Mouse (Mus musculus) adrenal gland, postnatal 14 days (tissue): ENCODE data around the gene Olfr1388. TPM values are rescaled to one million over a fixed set of nuclear protein-coding genes. Genes with fewer than 3 reads are reported as not detected.
"Not testable (repeated sequence)": the region's sequence is repeated elsewhere in the genome, so short reads cannot be mapped to it uniquely, and the experiment has no call there.

Experiments
- DNase-seq: peaks from one replicate; pipeline ENCODE4 v3.0.0; 2021; ENCODE audit warnings: mixed read lengths
- long read RNA-seq, 2 experiments: library from polyadenylated mRNA; stranded (forward); transcript quantifications; one replicate each; pipeline ENCODE4 v2.0.0; 2021
- total RNA-seq: library from RNA; stranded (reverse); gene quantifications from 2 replicates; pipeline ENCODE4 v1.2.3, GENCODE M21; 2021

Gene Olfr1388
- total RNA-seq, result 0.15 and 0.19 TPM in 2 replicates
- long read RNA-seq, experiment 1, result 0 reads
- long read RNA-seq, experiment 2, result 0 reads

DNA sequence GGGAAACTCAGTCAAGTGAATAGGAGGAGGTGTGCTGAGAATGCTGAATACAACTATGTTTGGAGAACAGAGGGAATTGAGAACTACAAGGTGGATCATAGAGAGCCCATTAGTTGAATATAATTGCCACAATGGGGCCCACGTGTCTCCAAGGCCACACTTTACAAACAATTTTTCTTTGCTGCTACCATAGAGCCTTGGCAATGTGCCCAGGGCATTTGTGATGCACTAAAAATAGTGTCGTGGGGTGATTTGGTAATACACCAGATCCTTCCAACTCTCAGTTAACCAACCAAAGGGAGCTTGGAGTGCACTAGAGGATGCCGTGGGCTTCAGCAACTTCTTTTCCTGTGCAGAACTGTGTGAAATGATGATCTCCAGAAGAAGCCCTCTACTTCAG, at the start of gene Olfr1388:
TSS of gene Olfr1388 (plus strand) at position 214 of the 400 bp plus-strand sequence.
- DNase-seq, result peak; percentile 21

DNA sequence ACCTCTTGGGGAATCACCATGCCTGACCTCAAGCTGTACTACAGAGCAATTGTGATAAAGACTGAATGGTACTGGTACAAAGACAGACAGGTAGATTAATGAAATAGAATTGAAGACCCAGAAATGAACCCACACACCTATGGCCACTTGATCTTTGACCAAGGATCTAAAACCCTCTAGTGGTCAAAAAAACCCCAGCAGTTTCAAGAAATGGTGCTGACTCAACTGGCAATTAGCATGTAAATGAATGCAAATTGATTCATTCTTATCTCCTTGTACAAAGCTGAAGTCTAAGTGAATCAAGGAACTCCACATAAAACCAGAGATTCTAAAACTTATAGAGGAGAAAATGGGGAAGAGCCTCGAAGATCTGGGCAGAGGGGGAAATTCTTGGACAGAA, 43.7 kb upstream of the Olfr1388 start:
- not testable (repeated sequence) for DNase-seq

DNA sequence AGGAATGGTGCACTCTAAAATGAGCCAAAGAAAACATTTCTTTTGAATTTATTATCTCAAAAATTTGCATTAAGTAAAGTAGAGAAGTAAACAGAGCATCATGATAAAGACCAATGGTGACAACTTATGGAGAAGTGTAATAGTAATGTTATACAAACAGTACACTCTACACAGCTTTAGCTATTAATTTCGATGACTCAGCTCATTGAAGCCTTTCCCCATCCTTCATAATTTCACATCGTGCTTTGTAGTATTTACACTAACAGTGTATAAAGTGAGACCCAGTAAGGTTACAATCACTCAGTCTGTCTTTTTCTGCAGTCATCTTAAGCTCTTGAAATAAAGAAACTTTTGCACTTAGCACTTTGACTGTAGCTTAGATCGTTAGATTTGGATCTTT, 29.6 kb upstream of the Olfr1388 start:
- DNase-seq, result no peak

DNA sequence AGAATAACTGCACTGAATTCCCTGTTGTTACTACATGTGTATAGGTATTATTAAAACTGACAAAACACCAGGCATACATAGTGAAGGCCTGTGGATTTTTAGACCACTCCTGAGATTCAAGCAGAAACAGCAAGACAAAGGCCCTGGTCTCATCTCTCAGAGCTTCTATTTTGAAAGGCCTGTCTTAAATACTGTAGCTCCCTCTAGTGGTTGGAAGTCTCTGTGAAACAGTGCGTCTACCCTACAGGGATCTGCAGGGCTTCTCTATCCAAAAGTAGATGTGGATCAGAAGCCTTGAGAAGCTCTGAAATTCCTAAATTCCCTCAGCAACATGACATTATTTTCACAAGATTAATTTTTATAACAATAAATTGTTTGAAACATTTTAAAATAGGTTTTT, 25.9 kb upstream of the Olfr1388 start:
- peak; percentile 11 for DNase-seq

DNA sequence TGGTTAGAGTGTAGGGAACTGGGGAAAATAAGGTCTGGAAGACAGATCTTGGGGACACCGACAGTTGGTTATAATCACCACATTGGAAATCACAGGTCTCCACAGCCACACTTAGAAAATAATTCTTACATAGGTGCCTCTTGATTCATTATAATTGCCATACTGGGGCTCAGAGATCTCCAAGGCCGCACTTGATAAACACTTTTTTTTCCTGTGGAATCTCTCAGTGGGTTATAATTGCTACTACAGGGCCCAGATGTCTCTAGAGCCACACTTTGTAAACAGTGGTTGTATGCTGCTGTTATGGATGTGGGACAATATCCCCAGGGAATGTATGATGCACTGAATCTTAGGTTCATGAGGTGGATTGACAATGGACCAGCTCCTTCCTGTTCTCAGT, 13.7 kb upstream of the Olfr1388 start, which contains the start of gene Olfr1389:
TSS of gene Olfr1389 (plus strand) at position 301 of the 400 bp plus-strand sequence.
- DNase-seq, result no peak

DNA sequence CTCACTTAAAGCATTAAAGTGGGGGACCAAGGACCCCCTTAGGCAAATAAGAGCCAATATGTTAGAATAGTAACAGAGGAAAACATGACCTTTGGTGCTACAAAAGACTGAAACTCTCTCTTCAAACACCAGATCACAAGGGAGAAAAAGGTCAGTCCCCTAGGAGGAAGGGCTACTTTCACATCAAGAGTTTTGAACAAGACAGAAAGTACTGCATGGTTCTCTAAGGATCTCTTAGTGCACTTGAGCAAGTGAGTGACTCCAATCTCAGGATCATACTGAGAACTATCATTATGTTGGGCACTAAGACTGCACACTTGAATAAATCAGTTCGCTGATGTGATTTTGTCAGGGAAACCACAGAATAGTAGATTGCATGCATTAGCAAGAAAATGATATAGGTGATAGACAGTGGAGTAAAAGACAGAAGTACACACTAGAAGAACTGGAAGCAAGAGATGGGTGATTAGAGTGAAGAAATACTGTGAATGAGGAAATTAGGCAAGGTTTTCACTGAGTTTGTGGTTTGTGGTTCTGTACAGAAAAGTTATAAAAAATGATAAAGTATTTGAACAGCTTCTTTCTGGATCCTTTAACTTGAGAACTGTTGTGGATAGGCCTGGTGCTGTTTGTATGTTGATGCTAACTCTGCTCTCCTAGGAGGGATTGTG, 11.0 kb upstream of the Olfr1388 start:
- no peak for DNase-seq

DNA sequence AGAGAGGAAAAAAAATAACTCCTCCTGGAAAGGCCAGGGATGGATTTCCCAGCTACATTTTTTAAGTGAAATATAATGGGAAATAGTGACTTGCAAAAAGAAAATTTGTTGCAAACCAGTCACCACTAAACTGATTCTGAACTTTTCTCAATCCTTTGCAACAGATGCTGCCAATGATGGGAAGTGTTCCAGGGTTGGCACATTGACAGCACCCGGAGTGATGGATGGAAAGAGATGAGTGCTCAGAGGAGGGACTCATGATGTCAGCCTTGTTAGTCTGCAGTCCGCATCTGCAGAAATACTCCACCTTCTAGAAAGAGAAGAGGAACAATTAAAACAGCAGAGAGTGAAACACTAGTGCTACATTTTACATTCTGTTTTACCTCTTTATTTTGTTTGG, 6.8 kb upstream of the Olfr1388 start:
- peak; percentile 8 for DNase-seq

DNA sequence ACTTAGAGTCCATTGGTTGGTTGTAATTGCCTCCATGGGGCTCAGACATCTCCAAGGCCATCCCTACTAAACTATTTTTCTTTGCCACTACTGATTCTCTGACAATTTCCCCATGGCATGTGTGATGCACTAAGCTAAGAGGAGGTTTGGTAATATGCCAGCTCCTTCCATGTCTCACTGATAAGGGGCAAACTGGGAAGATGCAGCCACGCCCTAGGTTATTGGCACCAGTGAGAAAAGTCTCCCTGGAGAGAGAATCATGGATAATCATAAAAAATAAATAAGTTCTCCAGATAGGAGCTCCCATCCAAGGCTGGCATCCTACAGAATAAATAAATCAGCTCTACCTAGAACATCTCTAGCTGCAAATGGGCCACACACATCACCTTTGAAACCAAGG, 18.6 kb downstream of the Olfr1388 start, which contains the start of gene Olfr1387:
TSS of gene Olfr1387 (plus strand) at position 301 of the 400 bp plus-strand sequence.
- DNase-seq, result no peak

DNA sequence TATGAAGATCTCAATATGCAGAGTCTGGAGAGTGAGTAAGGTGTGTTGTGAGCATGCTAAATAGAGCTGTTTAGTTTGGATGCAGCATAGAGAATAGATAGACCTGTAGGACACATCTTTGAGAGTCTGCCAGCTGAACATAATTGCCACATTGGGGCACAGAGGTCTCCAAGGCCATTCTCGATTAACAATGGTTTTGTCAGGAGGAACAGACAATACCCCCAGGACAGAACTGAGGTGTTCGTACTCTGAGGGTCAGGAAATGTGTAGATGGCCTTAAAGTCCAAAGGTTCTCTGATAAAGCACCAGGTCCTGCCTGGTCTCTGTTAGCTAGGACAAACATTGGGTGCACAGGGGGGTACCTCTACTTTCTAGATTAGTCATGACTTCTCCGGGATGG, 28.3 kb downstream of the Olfr1388 start, which contains the start of gene Olfr1386:
TSS of gene Olfr1386 (plus strand) at position 301 of the 400 bp plus-strand sequence.
- DNase-seq, result not testable (repeated sequence)

DNA sequence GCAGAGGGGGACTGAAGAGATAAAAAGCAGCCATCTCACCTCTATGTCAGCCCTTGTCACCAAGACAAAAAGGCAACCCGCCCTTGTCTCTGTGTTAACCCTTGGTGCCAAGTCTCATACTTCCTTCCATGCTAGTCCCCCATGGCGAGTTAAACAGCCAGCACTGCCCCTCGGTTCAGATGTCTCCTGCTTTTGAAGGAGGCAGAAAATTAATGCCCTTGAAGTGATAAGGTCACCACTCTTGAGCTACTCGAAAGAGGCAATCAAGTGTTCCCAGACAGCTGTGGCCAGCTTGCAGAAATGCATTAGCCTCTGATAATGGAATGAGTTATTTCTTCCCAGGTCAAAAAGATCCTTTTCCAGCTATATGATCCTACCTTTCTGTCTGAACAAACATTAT, 49.5 kb downstream of the Olfr1388 start:
- DNase-seq, result no peak

DNA sequence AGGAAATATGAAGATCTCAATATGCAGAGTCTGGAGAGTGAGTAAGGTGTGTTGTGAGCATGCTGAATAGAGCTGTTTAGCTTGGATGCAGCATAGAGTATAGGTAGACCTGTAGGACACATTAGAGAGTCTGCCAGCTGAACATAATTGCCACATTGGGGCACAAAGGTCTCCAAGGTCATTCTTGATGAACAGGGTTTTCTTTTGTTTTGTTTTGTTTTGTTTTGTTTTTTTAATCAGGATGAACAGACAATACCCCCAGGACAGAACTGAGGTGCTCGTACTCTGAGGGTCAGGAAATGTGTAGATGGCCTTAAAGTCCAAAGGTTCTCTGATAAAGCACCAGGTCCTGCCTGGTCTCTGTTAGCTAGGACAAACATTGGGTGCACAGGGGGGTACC, 52.3 kb downstream of the Olfr1388 start, which contains the start of gene Olfr1385:
TSS of gene Olfr1385 (plus strand) at position 301 of the 400 bp plus-strand sequence.
- not testable (repeated sequence) for DNase-seq

Other genes starting within 250 kb of the Olfr1388 start
- gene Btnl9, start 249.5 kb upstream of the Olfr1388 start, total RNA-seq, result 32.0 and 38.6 TPM in 2 replicates
- 33.2 and 36.9 TPM in 2 replicates for gene Zfp62, start 233.3 kb upstream of the Olfr1388 start, total RNA-seq
- 95.9 and 96.7 TPM in 2 replicates for gene Mgat1, start 192.4 kb upstream of the Olfr1388 start, total RNA-seq
- gene Olfr1393, start 158.3 kb upstream of the Olfr1388 start, total RNA-seq, result not detected in 2 replicates
- gene Olfr1392, start 151.3 kb upstream of the Olfr1388 start, total RNA-seq, result not detected in 2 replicates
- gene Olfr10, start 131.9 kb upstream of the Olfr1388 start, total RNA-seq, result not detected in 2 replicates
- not detected in 2 replicates for gene Olfr1391, start 113.9 kb upstream of the Olfr1388 start, total RNA-seq
- gene Olfr1390, start 101.4 kb upstream of the Olfr1388 start, total RNA-seq, result not detected in 2 replicates
- gene Olfr1389, start 13.6 kb upstream of the Olfr1388 start, total RNA-seq, result not detected in 2 replicates
- not detected in 2 replicates for gene Olfr1387, start 18.7 kb downstream of the Olfr1388 start, total RNA-seq
- not detected in 2 replicates for gene Olfr1386, start 28.4 kb downstream of the Olfr1388 start, total RNA-seq
- not detected in 2 replicates for gene Olfr1385, start 52.4 kb downstream of the Olfr1388 start, total RNA-seq
- not detected in 2 replicates for gene Olfr1384, start 70.1 kb downstream of the Olfr1388 start, total RNA-seq
- 0.53 and 0.93 TPM in 2 replicates for gene Olfr1383, start 83.0 kb downstream of the Olfr1388 start, total RNA-seq
- not detected in 2 replicates for gene Olfr1382, start 91.6 kb downstream of the Olfr1388 start, total RNA-seq
- not detected in 2 replicates for gene Olfr1381, start 106.8 kb downstream of the Olfr1388 start, total RNA-seq
- gene Olfr1380, start 120.3 kb downstream of the Olfr1388 start, total RNA-seq, result not detected in 2 replicates
- gene Flt4, start 172.6 kb downstream of the Olfr1388 start, total RNA-seq, result 17.5 and 18.4 TPM in 2 replicates
- not detected in 2 replicates for gene Scgb3a1, start 227.0 kb downstream of the Olfr1388 start, total RNA-seq